Mouse (Mus musculus) 3T3-L1 (cell line): ENCODE data around the gene Krtap10-10.
"Not testable (repeated sequence)": the region's sequence is repeated elsewhere in the genome, so short reads cannot be mapped to it uniquely, and the experiment has no call there.

Experiments used
- DNase-seq: peaks from one replicate; pipeline ENCODE4 v3.0.0-alpha.2; 2015; ENCODE audit warnings: low read depth, low spot score

Krtap10-10 gene

GRCm38 (mm10) chr10:77835647-77836046 is at the start of gene Krtap10-10:
Krtap10-10 (plus strand) TSS chr10:77835947.
- DNase-seq = no peak

GRCm38 (mm10) chr10:77787876-77788275 is 47.9 kb upstream of the Krtap10-10 start, which contains the start of gene Gm7137:
Gm7137 (minus strand) TSS chr10:77788200.
- DNase-seq = not testable (repeated sequence)

GRCm38 (mm10) chr10:77788621-77789020 is 47.1 kb upstream of the Krtap10-10 start:
- DNase-seq = no peak

GRCm38 (mm10) chr10:77794976-77795375 is 40.8 kb upstream of the Krtap10-10 start, which contains the start of gene Gm9639:
Gm9639 (minus strand) TSS chr10:77795076.
- no peak for DNase-seq

- DNase-seq = no peak
These were observed 38.1 kb upstream of the Krtap10-10 start for GRCm38 (mm10) chr10:77797677-77798076.

- not testable (repeated sequence) for DNase-seq
These were observed 37.4 kb upstream of the Krtap10-10 start for GRCm38 (mm10) chr10:77798164-77798920.

- no peak for DNase-seq
These were observed 36.7 kb upstream of the Krtap10-10 start, which contains the start of gene Gm19668 for GRCm38 (mm10) chr10:77798921-77799508. Gm19668 (minus strand) TSS chr10:77799133.

GRCm38 (mm10) chr10:77804095-77804494 is 31.7 kb upstream of the Krtap10-10 start:
- no peak for DNase-seq

- no peak for DNase-seq
These were observed 24.0 kb upstream of the Krtap10-10 start, which contains the start of gene Gm9507 for GRCm38 (mm10) chr10:77811743-77812142. Gm9507 (minus strand) TSS chr10:77811843.

- DNase-seq = no peak
These were observed 21.4 kb upstream of the Krtap10-10 start, which contains the start of gene Gm2696 for GRCm38 (mm10) chr10:77814382-77814781. Gm2696 (plus strand) TSS chr10:77814682.

GRCm38 (mm10) chr10:77815514-77815913 is 20.2 kb upstream of the Krtap10-10 start:
- peak; percentile 28 for DNase-seq

GRCm38 (mm10) chr10:77818523-77818922 is 17.2 kb upstream of the Krtap10-10 start:
- no peak for DNase-seq

- DNase-seq = no peak
These were observed 16.5 kb upstream of the Krtap10-10 start for GRCm38 (mm10) chr10:77819203-77819602.

GRCm38 (mm10) chr10:77826951-77827350 is 8.8 kb upstream of the Krtap10-10 start, which contains the start of gene Krtap10-4:
Krtap10-4 (minus strand) TSS chr10:77827095.
- DNase-seq = no peak

GRCm38 (mm10) chr10:77839006-77839405 is 3.3 kb downstream of the Krtap10-10 start:
- DNase-seq = no peak

GRCm38 (mm10) chr10:77846503-77846902 is 10.8 kb downstream of the Krtap10-10 start, which contains the start of gene Gm36176:
Gm36176 (plus strand) TSS chr10:77846803.
- no peak for DNase-seq

- DNase-seq = no peak
These were observed 11.2 kb downstream of the Krtap10-10 start for GRCm38 (mm10) chr10:77846961-77847360.

GRCm38 (mm10) chr10:77847538-77847937 is 11.8 kb downstream of the Krtap10-10 start:
- no peak for DNase-seq

- DNase-seq = no peak
These were observed 16.8 kb downstream of the Krtap10-10 start, which contains the start of gene Gm10318 for GRCm38 (mm10) chr10:77852559-77852958. Gm10318 (plus strand) TSS chr10:77852859.

- DNase-seq = no peak
These were observed 25.9 kb downstream of the Krtap10-10 start, which contains the start of gene Gm3285 for GRCm38 (mm10) chr10:77861675-77862074. Gm3285 (plus strand) TSS chr10:77861975.

- peak; percentile 5 for DNase-seq
These were observed 28.5 kb downstream of the Krtap10-10 start for GRCm38 (mm10) chr10:77864067-77864761.

- no peak for DNase-seq
These were observed 29.0 kb downstream of the Krtap10-10 start for GRCm38 (mm10) chr10:77864762-77865143.
